Mouse (Mus musculus) E14TG2a.4 (cell line): ENCODE measurements around the gene Olfr1066.

Experiments
- CTCF ChIP-seq: conservative IDR thresholded peaks from 2 replicates; pipeline ENCODE4 v1.5.1; 2014; ENCODE audit warnings: low read length
- POU5F1 ChIP-seq: IDR thresholded peaks from 2 replicates; pipeline ENCODE4 v1.6.1; 2014; ENCODE audit warnings: low read length, borderline replicate concordance

- no peak for TF ChIP-seq CTCF
- TF ChIP-seq POU5F1: no peak
These were observed 4.4 kb upstream of the Olfr1066 start for GRCm38 (mm10) chr2:86460434-86460833.
